Mouse (Mus musculus) heart, embryonic 13.5 days (tissue): ENCODE measurements around the gene Chchd6. TPM values are rescaled to one million over a fixed set of nuclear protein-coding genes. Genes with fewer than 3 reads are reported as not detected.

Source experiments
- ATAC-seq: fragments of 200-750 bp; cut with Nextera tagmentation; 2 replicates; pipeline ENCODE4 v1.8.0; 2017; ENCODE audit warnings: moderate TSS enrichment; ENCODE audit not compliant: insufficient number of reproducible peaks, low FRiP score, low TSS enrichment; ENCODE audit errors: extremely low read depth
- H3K27ac ChIP-seq: fragments of 300-500 bp; sonication (generic); replicated peaks from 2 replicates; pipeline ENCODE4 v1.5.1; 2015; ENCODE audit warnings: moderate library complexity, mild to moderate bottlenecking, inconsistent platforms
- H3K27me3 ChIP-seq: fragments of 300-500 bp; sonication (generic); replicated peaks from 2 replicates; pipeline ENCODE4 v1.6.1; 2015; ENCODE audit warnings: mild to moderate bottlenecking, inconsistent platforms
- H3K36me3 ChIP-seq: fragments of 300-500 bp; sonication (generic); 2 replicates; pipeline ENCODE4 v1.6.1; 2015; ENCODE audit warnings: mild to moderate bottlenecking, inconsistent platforms
- H3K4me1 ChIP-seq: fragments of 300-500 bp; sonication (generic); 2 replicates; pipeline ENCODE4 v1.6.1; 2015; ENCODE audit warnings: inconsistent platforms
- H3K4me2 ChIP-seq: fragments of 300-500 bp; sonication (generic); 2 replicates; pipeline ENCODE4 v1.6.1; 2015; ENCODE audit warnings: inconsistent platforms, mild to moderate bottlenecking, moderate library complexity
- H3K4me3 ChIP-seq: fragments of 300-500 bp; sonication (generic); 2 replicates; pipeline ENCODE4 v1.5.1; 2015; ENCODE audit warnings: moderate library complexity, mild to moderate bottlenecking, inconsistent platforms
- H3K9ac ChIP-seq: fragments of 300-500 bp; sonication (generic); 2 replicates; pipeline ENCODE4 v1.6.1; 2015; ENCODE audit warnings: inconsistent platforms, mild to moderate bottlenecking, moderate library complexity
- H3K9me3 ChIP-seq: fragments of 300-500 bp; sonication (generic); 2 replicates; pipeline ENCODE4 v1.6.1; 2016; ENCODE audit warnings: inconsistent platforms
- WGBS: fragments of 180-500 bp; shearing (Covaris S2); methylation state at CpG from one replicate; pipeline ENCODE4 v1.1.7; 2015; ENCODE audit warnings: mixed read lengths; 5-methylcytosine and 5-hydroxymethylcytosine counted together
- polyA plus RNA-seq: library from polyadenylated mRNA; unstranded; fragments of >200 nt; fragmentation: Nextera tagmentation; extraction: Ambion mirVana; gene quantifications from 2 replicates; pipeline ENCODE4 v1.2.1, GENCODE M21; 2015

Gene Chchd6
- polyA plus RNA-seq, 1 experiment from 2014 or later: 46.3 TPM

GRCm38 (mm10) chr6:89448736-89449135 is 146.7 kb downstream of the Chchd6 start:
- H3K27ac ChIP-seq: no peak overlapping the region
- 70% methylated on average over 3 of the region's 3 CpGs for WGBS
- H3K4me1 ChIP-seq: peaks cover 23% of the 10 kb centered on the region
- H3K27me3 ChIP-seq: no peaks in the 10 kb centered on the region
- ATAC-seq: no peak
- H3K9ac ChIP-seq: no peak overlapping the region
- no peak overlapping the region for H3K4me2 ChIP-seq
- H3K4me3 ChIP-seq: no peak overlapping the region
- H3K36me3 ChIP-seq: no peaks in the 10 kb centered on the region
- no peaks in the 10 kb centered on the region for H3K9me3 ChIP-seq

GRCm38 (mm10) chr6:89440671-89441070 is 154.8 kb downstream of the Chchd6 start:
- no peaks in the 10 kb centered on the region for H3K27me3 ChIP-seq
- no peak overlapping the region for H3K27ac ChIP-seq
- H3K36me3 ChIP-seq: no peaks in the 10 kb centered on the region
- H3K4me3 ChIP-seq: no peak overlapping the region
- ATAC-seq: no peak
- H3K4me1 ChIP-seq: no peaks in the 10 kb centered on the region
- H3K4me2 ChIP-seq: no peak overlapping the region
- H3K9ac ChIP-seq: no peak overlapping the region
- WGBS: 84% methylated on average over 4 of the region's 4 CpGs
- H3K9me3 ChIP-seq: no peaks in the 10 kb centered on the region

- no peak overlapping the region for H3K4me2 ChIP-seq
- no peak overlapping the region for H3K9ac ChIP-seq
- no peak overlapping the region for H3K4me3 ChIP-seq
- H3K4me1 ChIP-seq: peaks cover 5% of the 10 kb centered on the region; the same call in 1 of the 2 replicates
- no peaks in the 10 kb centered on the region for H3K9me3 ChIP-seq
- H3K36me3 ChIP-seq: no peaks in the 10 kb centered on the region
- no peak for ATAC-seq
- H3K27ac ChIP-seq: no peak overlapping the region
- no peaks in the 10 kb centered on the region for H3K27me3 ChIP-seq
- 32% methylated on average over 2 of the region's 2 CpGs for WGBS
Observed at GRCm38 (mm10) chr6:89431920-89432482, 163.5 kb downstream of the Chchd6 start.

GRCm38 (mm10) chr6:89430749-89431148 is 164.7 kb downstream of the Chchd6 start:
- Histone ChIP-seq H3K36me3 (no peaks in the 10 kb centered on the region), H3K4me3 (no peak overlapping the region), H3K4me1 (peaks cover 5% of the 10 kb centered on the region; the same call in 1 of the 2 replicates), H3K27me3 (no peaks in the 10 kb centered on the region), H3K4me2 (no peak overlapping the region), H3K9me3 (no peaks in the 10 kb centered on the region), H3K9ac (no peak overlapping the region), H3K27ac (no peak overlapping the region)
- no peak for ATAC-seq

- H3K27me3 ChIP-seq: no peaks in the 10 kb centered on the region
- H3K4me3 ChIP-seq: no peak overlapping the region
- no peak overlapping the region for H3K9ac ChIP-seq
- ATAC-seq: no peak
- no peaks in the 10 kb centered on the region for H3K9me3 ChIP-seq
- H3K4me2 ChIP-seq: no peak overlapping the region
- 58% methylated on average over 2 of the region's 2 CpGs for WGBS
- no peak overlapping the region for H3K27ac ChIP-seq
- peaks cover 9% of the 10 kb centered on the region; the same call in 1 of the 2 replicates for H3K4me1 ChIP-seq
- no peaks in the 10 kb centered on the region for H3K36me3 ChIP-seq
Observed at GRCm38 (mm10) chr6:89428661-89429375, 166.6 kb downstream of the Chchd6 start.

GRCm38 (mm10) chr6:89424461-89424860 is 171.0 kb downstream of the Chchd6 start:
- H3K36me3 ChIP-seq: no peaks in the 10 kb centered on the region
- no peak overlapping the region for H3K4me2 ChIP-seq
- H3K27ac ChIP-seq: no peak overlapping the region
- ATAC-seq: no peak
- no peaks in the 10 kb centered on the region for H3K9me3 ChIP-seq
- H3K4me3 ChIP-seq: no peak overlapping the region
- peaks cover 9% of the 10 kb centered on the region; the same call in 1 of the 2 replicates for H3K4me1 ChIP-seq
- no peak overlapping the region for H3K9ac ChIP-seq
- H3K27me3 ChIP-seq: no peaks in the 10 kb centered on the region
- 79% methylated on average over 1 of the region's 1 CpGs for WGBS

GRCm38 (mm10) chr6:89422621-89423020 is 172.8 kb downstream of the Chchd6 start:
- Histone ChIP-seq H3K27ac (no peak overlapping the region), H3K4me3 (no peak overlapping the region), H3K4me1 (peaks cover 9% of the 10 kb centered on the region; the same call in 1 of the 2 replicates), H3K9ac (no peak overlapping the region), H3K9me3 (no peaks in the 10 kb centered on the region), H3K4me2 (no peak overlapping the region), H3K36me3 (no peaks in the 10 kb centered on the region), H3K27me3 (no peaks in the 10 kb centered on the region)
- ATAC-seq: no peak
- WGBS: 80% methylated on average over 3 of the region's 3 CpGs

GRCm38 (mm10) chr6:89421922-89422321 is 173.5 kb downstream of the Chchd6 start:
- Histone ChIP-seq H3K27ac (no peak overlapping the region), H3K9me3 (no peaks in the 10 kb centered on the region), H3K4me1 (peaks cover 9% of the 10 kb centered on the region; the same call in 1 of the 2 replicates), H3K36me3 (no peaks in the 10 kb centered on the region), H3K9ac (no peak overlapping the region), H3K4me3 (no peak overlapping the region), H3K27me3 (no peaks in the 10 kb centered on the region), H3K4me2 (no peak overlapping the region)
- WGBS: 79% methylated on average over 3 of the region's 3 CpGs
- no peak for ATAC-seq

GRCm38 (mm10) chr6:89421503-89421902 is 173.9 kb downstream of the Chchd6 start:
- H3K36me3 ChIP-seq: no peaks in the 10 kb centered on the region

GRCm38 (mm10) chr6:89420756-89421155 is 174.7 kb downstream of the Chchd6 start:
- H3K27me3 ChIP-seq: no peaks in the 10 kb centered on the region
- ATAC-seq: no peak
- no peaks in the 10 kb centered on the region for H3K9me3 ChIP-seq
- H3K4me3 ChIP-seq: no peak overlapping the region
- no peak overlapping the region for H3K4me2 ChIP-seq
- no peaks in the 10 kb centered on the region for H3K36me3 ChIP-seq
- 59% methylated on average over 2 of the region's 2 CpGs for WGBS
- no peak overlapping the region for H3K27ac ChIP-seq
- H3K9ac ChIP-seq: no peak overlapping the region
- 0 out of 2 replicates have a peak, but pooled peaks cover 9% of the 10 kb centered on the region for H3K4me1 ChIP-seq

More at GRCm38 (mm10) chr6:89421503-89421902, 173.9 kb downstream of the Chchd6 start:
- Histone ChIP-seq H3K27me3 (no peaks in the 10 kb centered on the region), H3K9me3 (no peaks in the 10 kb centered on the region), H3K9ac (no peak overlapping the region), H3K4me2 (no peak overlapping the region), H3K27ac (no peak overlapping the region), H3K4me1 (peaks cover 9% of the 10 kb centered on the region; the same call in 1 of the 2 replicates), H3K4me3 (no peak overlapping the region)
- ATAC-seq: no peak
- 75% methylated on average over 6 of the region's 6 CpGs for WGBS

GRCm38 (mm10) chr6:89420110-89420509 is 175.3 kb downstream of the Chchd6 start:
- H3K36me3 ChIP-seq: no peaks in the 10 kb centered on the region
- no peak overlapping the region for H3K4me2 ChIP-seq
- H3K4me1 ChIP-seq: 0 out of 2 replicates have a peak, but pooled peaks cover 9% of the 10 kb centered on the region
- no peak overlapping the region for H3K9ac ChIP-seq
- H3K9me3 ChIP-seq: no peaks in the 10 kb centered on the region
- no peak for ATAC-seq
- no peak overlapping the region for H3K4me3 ChIP-seq
- H3K27ac ChIP-seq: no peak overlapping the region
- no peaks in the 10 kb centered on the region for H3K27me3 ChIP-seq
